Mouse (Mus musculus) CH12.LX (cell line): ENCODE measurements around the gene Mapre1. TPM values are rescaled to one million over a fixed set of nuclear protein-coding genes. Genes with fewer than 3 reads are reported as not detected.
"Not testable (repeated sequence)": the region's sequence is repeated elsewhere in the genome, so short reads cannot be mapped to it uniquely, and the experiment has no call there.

Experiments used
- DNase-seq: peaks from one replicate; pipeline ENCODE4 v3.0.0-alpha.2; 2013; ENCODE audit errors: extremely low read depth
- H3K27ac ChIP-seq: 2 replicates; pipeline ENCODE4 v1.5.1; 2012; ENCODE audit warnings: low read depth, mild to moderate bottlenecking, control low read depth, moderate library complexity; ENCODE audit not compliant: insufficient read depth
- H3K27me3 ChIP-seq: replicated peaks from 2 replicates; pipeline ENCODE3; 2012; ENCODE audit warnings: inconsistent platforms
- H3K36me3 ChIP-seq, 2 experiments: replicated peaks in 1 of 2; 2 replicates each; pipeline versions ENCODE3 to v1.6.1; 2012; ENCODE audit warnings: inconsistent platforms in 1 of 2, low read length in 1 of 2, mild to moderate bottlenecking in 1 of 2, mixed read lengths in 1 of 2, moderate library complexity in 1 of 2; ENCODE audit not compliant: control insufficient read depth in 1 of 2, insufficient read depth in 1 of 2
- H3K4me1 ChIP-seq, 2 experiments: 2 replicates each; pipeline ENCODE4 v1.6.1; 2012; ENCODE audit warnings: inconsistent platforms in 1 of 2, moderate library complexity in 1 of 2; ENCODE audit not compliant: insufficient read depth in 2 of 2, control insufficient read depth in 1 of 2
- H3K4me2 ChIP-seq: 2 replicates; pipeline ENCODE4 v1.6.1; 2012; ENCODE audit warnings: low read depth, mild to moderate bottlenecking, control low read depth; ENCODE audit not compliant: poor library complexity, insufficient read depth, severe bottlenecking
- H3K4me3 ChIP-seq, 3 experiments: fragments of 150-350 bp in 1 of 3; sonication (generic) in 1 of 3; replicated peaks in 1 of 3; 2 replicates each; pipeline versions ENCODE3 to v1.5.1; 2011 to 2012; ENCODE audit warnings: low read depth in 2 of 3, low read length in 2 of 3, mild to moderate bottlenecking in 2 of 3, moderate library complexity in 2 of 3, control low read depth in 1 of 3, improper control_type of control experiment in 1 of 3, inconsistent platforms in 1 of 3, mixed read lengths in 1 of 3; ENCODE audit not compliant: poor library complexity in 1 of 3
- H3K79me2 ChIP-seq: replicated peaks from 2 replicates; pipeline ENCODE4 v1.6.1; 2012; ENCODE audit warnings: mild to moderate bottlenecking, moderate library complexity; ENCODE audit not compliant: control insufficient read depth, poor library complexity, insufficient read depth, severe bottlenecking; ENCODE audit errors: extremely low read depth
- H3K9ac ChIP-seq: 2 replicates; pipeline ENCODE4 v1.6.1; 2012; ENCODE audit warnings: low read depth, mild to moderate bottlenecking, control low read depth, moderate library complexity; ENCODE audit not compliant: insufficient read depth
- H3K9me3 ChIP-seq: replicated peaks from 2 replicates; pipeline ENCODE3; 2012; ENCODE audit warnings: low read length, inconsistent platforms, mixed read lengths
- CHD1 ChIP-seq: IDR thresholded peaks from 2 replicates; pipeline ENCODE4 v1.6.1; 2012; ENCODE audit warnings: low read depth, low read length, improper control_type of control experiment, inconsistent platforms
- CHD2 ChIP-seq: IDR thresholded peaks from 2 replicates; pipeline ENCODE4 v1.6.1; 2011; ENCODE audit warnings: low read length, improper control_type of control experiment
- CTCF ChIP-seq, 2 experiments: IDR thresholded peaks in 1 of 2; conservative IDR thresholded peaks in 1 of 2; 2 replicates each; pipeline ENCODE4 v1.5.1; 2011 to 2012; ENCODE audit warnings: low read depth in 2 of 2, low read length in 2 of 2, improper control_type of control experiment in 1 of 2, inconsistent platforms in 1 of 2, mild to moderate bottlenecking in 1 of 2, moderate library complexity in 1 of 2
- E2F4 ChIP-seq: IDR thresholded peaks from 2 replicates; pipeline ENCODE4 v1.6.1; 2011; ENCODE audit warnings: low read depth, low read length, improper control_type of control experiment; ENCODE audit not compliant: insufficient replicate concordance
- EP300 ChIP-seq: IDR thresholded peaks from 2 replicates; pipeline ENCODE4 v1.6.1; 2011; ENCODE audit warnings: low read length, improper control_type of control experiment
- JUN ChIP-seq: IDR thresholded peaks from 2 replicates; pipeline ENCODE4 v1.6.1; 2011; ENCODE audit warnings: low read depth, mild to moderate bottlenecking, low read length, improper control_type of control experiment, moderate library complexity; ENCODE audit not compliant: insufficient read depth
- MAFK ChIP-seq: IDR thresholded peaks from 2 replicates; pipeline ENCODE4 v1.6.1; 2011; ENCODE audit warnings: low read length, improper control_type of control experiment; ENCODE audit not compliant: insufficient replicate concordance
- MAZ ChIP-seq: IDR thresholded peaks from 2 replicates; pipeline ENCODE4 v1.6.1; 2012; ENCODE audit warnings: low read depth, mild to moderate bottlenecking, inconsistent platforms, low read length, improper control_type of control experiment, moderate library complexity
- MYC ChIP-seq: IDR thresholded peaks from 2 replicates; pipeline ENCODE4 v1.6.1; 2011; ENCODE audit warnings: low read depth, mild to moderate bottlenecking, improper control_type of control experiment, low read length
- NELFE ChIP-seq: IDR thresholded peaks from 2 replicates; pipeline ENCODE4 v1.6.1; 2011; ENCODE audit warnings: low read depth, low read length, improper control_type of control experiment
- RAD21 ChIP-seq: IDR thresholded peaks from 2 replicates; pipeline ENCODE4 v1.6.1; 2011; ENCODE audit warnings: low read depth, mild to moderate bottlenecking, low read length, improper control_type of control experiment, moderate library complexity
- RCOR1 ChIP-seq: conservative IDR thresholded peaks from 2 replicates; pipeline ENCODE4 v1.6.1; 2012; ENCODE audit warnings: low read depth, mild to moderate bottlenecking, inconsistent platforms, low read length, improper control_type of control experiment
- SMC3 ChIP-seq: IDR thresholded peaks from 2 replicates; pipeline ENCODE4 v1.6.1; 2011; ENCODE audit warnings: low read depth, low read length, improper control_type of control experiment
- USF1 ChIP-seq: IDR thresholded peaks from 2 replicates; pipeline ENCODE4 v1.6.1; 2014; ENCODE audit warnings: low read depth, mild to moderate bottlenecking, inconsistent platforms, low read length, improper control_type of control experiment
- USF2 ChIP-seq: conservative IDR thresholded peaks from 2 replicates; pipeline ENCODE4 v1.6.1; 2011; ENCODE audit warnings: low read depth, low read length, improper control_type of control experiment
- ZC3H11A ChIP-seq: IDR thresholded peaks from 2 replicates; pipeline ENCODE4 v1.6.1; 2012; ENCODE audit warnings: low read depth, mild to moderate bottlenecking, inconsistent platforms, low read length, improper control_type of control experiment
- ZMIZ1 ChIP-seq: IDR thresholded peaks from 2 replicates; pipeline ENCODE4 v1.6.1; 2012; ENCODE audit warnings: low read depth, mild to moderate bottlenecking, inconsistent platforms, low read length, improper control_type of control experiment
- dilution Hi-C: fragments of 300-500 bp; cut with MboI; formaldehyde crosslinking; loops from 2 replicates; pipeline ENCODE4 v1.14.3; 2020; ENCODE audit warnings: low sequenced_read_pairs; ENCODE audit not compliant: extremely low pct_unique_long_range_greater_than_20kb, extremely low pct_ligation_motif_present
- in situ Hi-C: fragments of 300-500 bp; cut with MboI; formaldehyde crosslinking; loops from 3 replicates; pipeline ENCODE4 v1.14.3; 2019; ENCODE audit warnings: low sequenced_read_pairs, low pct_ligation_motif_present, low pct_unique_long_range_greater_than_20kb, mixed read lengths
- polyA plus RNA-seq: library from polyadenylated mRNA; unstranded; fragments of >175 nt; gene quantifications from 2 replicates; pipeline ENCODE4 v1.2.1, GENCODE M21; 2012; ENCODE audit warnings: low read depth; ENCODE audit not compliant: insufficient read length
- total RNA-seq, 2 experiments: library from RNA; depleted of rRNA; stranded (reverse); fragments of 300-350 nt in 1 of 2; fragments of >200 nt in 1 of 2; gene quantifications; 2 replicates each; pipeline ENCODE4 v1.2.3; 2012 to 2014

The Mapre1 gene
- total and polyA plus RNA-seq, 3 experiments: 30.8 to 136 (median 134) TPM

- H3K4me1 ChIP-seq, H3K79me2 ChIP-seq, dilution Hi-C loops, H3K9me3 ChIP-seq, in situ Hi-C loops, H3K4me2 ChIP-seq, DNase-seq, H3K27ac ChIP-seq, H3K9ac ChIP-seq, H3K36me3 ChIP-seq, H3K4me3 ChIP-seq: not testable (repeated sequence)
- peaks cover 11% of the 10 kb centered on the region for H3K27me3 ChIP-seq
These were observed 47.7 kb upstream of the Mapre1 start for GRCm38 (mm10) chr2:153693413-153693812.

DNA sequence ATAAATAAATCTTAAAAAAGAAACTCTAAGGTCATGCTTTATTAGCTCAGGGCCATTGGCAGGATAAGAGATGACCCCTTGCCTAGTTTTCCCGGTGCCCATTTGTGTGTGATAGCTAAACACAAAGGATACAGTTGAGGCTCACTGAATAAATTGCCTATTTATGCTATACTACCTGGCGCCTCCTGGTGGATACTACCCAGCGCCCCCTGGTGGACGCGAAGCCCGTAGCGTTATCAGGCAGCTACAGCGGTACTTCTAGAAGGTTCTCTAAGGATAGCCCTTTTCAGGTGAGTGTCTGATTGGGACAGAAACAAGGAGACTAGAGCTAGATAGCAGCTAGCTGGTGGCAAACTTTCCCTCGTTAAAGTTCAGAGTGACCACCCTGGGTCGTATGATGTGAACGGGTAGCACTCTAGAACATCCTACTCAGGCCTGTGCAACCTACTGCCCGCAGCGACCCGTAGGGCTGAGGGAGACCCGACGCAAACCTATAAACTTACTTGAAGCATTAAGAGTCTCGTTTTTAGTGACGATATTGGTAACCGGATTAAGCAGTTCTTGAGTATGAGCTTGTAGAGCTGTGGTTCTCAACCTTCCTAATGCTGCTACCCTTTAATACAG, 46.5 kb upstream of the Mapre1 start:
- Histone ChIP-seq H3K27me3 (peaks cover 11% of the 10 kb centered on the region), H3K79me2 (no peaks in the 10 kb centered on the region), H3K4me2 (no peak overlapping the region), H3K9ac (no peak overlapping the region), H3K36me3 (no peaks in the 10 kb centered on the region), H3K4me3 (no peak overlapping the region), H3K4me1 (no peaks in the 10 kb centered on the region), H3K9me3 (no peaks in the 10 kb centered on the region), H3K27ac (no peak overlapping the region)
- dilution Hi-C loops: no loop called here
- TF ChIP-seq USF2 (no peak), ZC3H11A (no peak), MYC (no peak), CHD2 (no peak), CTCF (conservative IDR thresholded peaks at IDR 0.05 in 1 of 2, IDR thresholded peaks at IDR 0.05 in 1 of 2; ENCODE audit: low read depth in 2 of 2, low read length in 2 of 2) (peak; percentile 89 to 99), MAZ (no peak), RAD21 (peak; percentile 45), JUN (no peak), NELFE (peak; percentile 28; the same call in 1 of the 2 replicates), CHD1 (no peak), RCOR1 (no peak), MAFK (no peak), ZMIZ1 (no peak), USF1 (no peak), E2F4 (no peak), EP300 (no peak), SMC3 (peak; percentile 93)
- in situ Hi-C loops: no loop called here
- peak; percentile 69 for DNase-seq
